In genomic region chr13:43272303-43273135, GRCm38 (mm10) we compare ENCODE assay signal across 18 mouse cellular contexts. TPM values are rescaled to one million over a fixed set of nuclear protein-coding genes. Genes with fewer than 3 reads are reported as not detected.
DNase-seq lines count a peak whose midpoint lies in the region; ATAC-seq and TF ChIP-seq lines count a peak whose summit lies in the region.
"Had no signal": no experiment of that assay in that cellular context is flagged by ENCODE, and none has a peak within 500 bp of the region (broad histone marks: within the 10 kb centered on the region; RNA-seq: fewer than 3 reads in every experiment).

No protein-coding gene starts in this region.

- no peak overlapping the region for H3K4me3 ChIP-seq in forebrain, postnatal 0 days (ENCODE audit: low read depth, low read length)
- H3K4me3 ChIP-seq in forebrain, embryonic 15.5 days = no peak overlapping the region
- H3K4me3 ChIP-seq: embryonic facial prominence, embryonic 12.5 days; hindbrain, embryonic 10.5 days; lung, embryonic 15.5 days; midbrain, embryonic 15.5 days had no signal

- 0 out of 2 replicates have a peak, but pooled peaks cover 6% of the 10 kb centered on the region for H3K4me1 ChIP-seq in forebrain, postnatal 0 days (ENCODE audit: insufficient read depth)
- H3K4me1 ChIP-seq in forebrain, embryonic 15.5 days = peaks cover 21% of the 10 kb centered on the region

- no peak for DNase-seq in forebrain, postnatal 0 days
- peak; percentile 46 to 67 for DNase-seq in left cerebral cortex, adult 18-20 months (ENCODE audit: low spot score in 2 of 2)
- DNase-seq in left cerebral cortex, adult 9 months (ENCODE audit: low spot score in 2 of 2) = no peak
- peak; percentile 64 for DNase-seq in CD4-positive helper T cell, adult 2 months (ENCODE audit: low read depth, low spot score)
- DNase-seq in heart, postnatal 10 days = peak; percentile 53 to 65
- no peak for DNase-seq in kidney, adult 9 months
- no peak for DNase-seq in kidney, adult 8-10 months
- DNase-seq: adrenal gland, postnatal 10 days; kidney, postnatal 36 days; spleen, adult 18-20 months; thymus, postnatal 25 days had no signal

- no peak overlapping the region for H3K9ac ChIP-seq in forebrain, postnatal 0 days
- H3K9ac ChIP-seq in forebrain, embryonic 15.5 days (replicated peaks) = no peak overlapping the region
- H3K9ac ChIP-seq: embryonic facial prominence, embryonic 12.5 days; lung, embryonic 15.5 days; midbrain, embryonic 15.5 days had no signal

- H3K4me2 ChIP-seq in forebrain, postnatal 0 days (ENCODE audit: low read depth) = no peak overlapping the region
- no peak overlapping the region for H3K4me2 ChIP-seq in forebrain, embryonic 15.5 days (replicated peaks)
- H3K4me2 ChIP-seq: embryonic facial prominence, embryonic 12.5 days; lung, embryonic 15.5 days; midbrain, embryonic 15.5 days had no signal

- WGBS in forebrain, postnatal 0 days = 62% methylated on average over 13 of the region's 13 CpGs
- 74% methylated on average over 13 of the region's 13 CpGs for WGBS in forebrain, embryonic 15.5 days

- no peaks in the 10 kb centered on the region for H3K36me3 ChIP-seq in forebrain, postnatal 0 days (ENCODE audit: insufficient read depth)
- H3K36me3 ChIP-seq in forebrain, embryonic 15.5 days = no peaks in the 10 kb centered on the region
- H3K36me3 ChIP-seq: embryonic facial prominence, embryonic 12.5 days; G1E; hindbrain, embryonic 10.5 days; lung, embryonic 15.5 days; midbrain, embryonic 15.5 days had no signal

- intact Hi-C loops in heart, postnatal 10 days (cut with DNase I) = no loop called here

- ATAC-seq in forebrain, postnatal 0 days = peak; percentile 29; the same call in 1 of the 2 replicates
- no peak for ATAC-seq in forebrain, embryonic 15.5 days (replicated peaks)
- ATAC-seq: intestine, postnatal 0 days; midbrain, embryonic 15.5 days had no signal

- no peaks in the 10 kb centered on the region for H3K27me3 ChIP-seq in forebrain, postnatal 0 days (ENCODE audit: insufficient read depth, low read length)
- H3K27me3 ChIP-seq in forebrain, embryonic 15.5 days = no peaks in the 10 kb centered on the region
- H3K27me3 ChIP-seq: embryonic facial prominence, embryonic 12.5 days; lung, embryonic 15.5 days; midbrain, embryonic 15.5 days had no signal

- no peak for TF ChIP-seq CTCF in forebrain, postnatal 0 days (IDR thresholded peaks at IDR 0.05; ENCODE audit: low read depth)

- H3K9me3 ChIP-seq in forebrain, postnatal 0 days (ENCODE audit: low read length) = no peaks in the 10 kb centered on the region
- no peaks in the 10 kb centered on the region for H3K9me3 ChIP-seq in forebrain, embryonic 15.5 days
- H3K9me3 ChIP-seq: G1E; lung, embryonic 15.5 days; midbrain, embryonic 15.5 days had no signal

- no peak overlapping the region for H3K27ac ChIP-seq in forebrain, postnatal 0 days (ENCODE audit: low read depth, low read length)
- no peak overlapping the region for H3K27ac ChIP-seq in forebrain, embryonic 15.5 days (replicated peaks)
- H3K27ac ChIP-seq: embryonic facial prominence, embryonic 12.5 days; hindbrain, embryonic 10.5 days; lung, embryonic 15.5 days; midbrain, embryonic 15.5 days had no signal

RNA-seq across cellular contexts. Expression of gene Gfod1, which starts 31.5 kb away (rescaled TPM):
- 16.6 and 18.6 TPM in 2 replicates for total RNA-seq in forebrain, postnatal 0 days (2014; rRNA removed)
- polyA plus RNA-seq in forebrain, postnatal 0 days (2015; fragmentation: Nextera tagmentation; extraction: Ambion mirVana) = 3.0 and 3.9 TPM in 2 replicates
- 1.8 and 2.3 TPM in 2 replicates for polyA plus RNA-seq in forebrain, embryonic 15.5 days (2015; fragmentation: Nextera tagmentation; extraction: Ambion mirVana)
- total RNA-seq in left cerebral cortex, adult 18-20 months (2021) = 100 to 1,000 TPM; 116 to 128 TPM
- total RNA-seq in heart, postnatal 10 days (2021) = 10 to 100 TPM; 28.8 to 34.0 TPM

Comparison
In these comparisons a context has a peak if more than half of its experiments do, and no peak if none do; other contexts are left out.
1. DNase-seq: peak in left cerebral cortex, adult 18-20 months (2 of 2), CD4-positive helper T cell, adult 2 months (single experiment) and heart, postnatal 10 days (2 of 2); none in forebrain, postnatal 0 days (single experiment), left cerebral cortex, adult 9 months (0 of 2), kidney, adult 9 months (single experiment) and kidney, adult 8-10 months (0 of 2).